Mouse (Mus musculus) cerebellum, postnatal 10 days (tissue): ENCODE data around the gene Scn2b.

Source experiments
- DNase-seq, 2 experiments: peaks; one replicate each; pipeline ENCODE4 v3.0.0; 2021; ENCODE audit warnings: mixed read lengths in 2 of 2

Scn2b gene

GRCm38 (mm10) chr9:45117741-45118431, at the start of gene Scn2b:
TSS of gene Scn2b (plus strand) at chr9:45117782.
- peak; percentile 55 to 71 for DNase-seq

- DNase-seq = no peak
These were observed 45.8 kb upstream of the Scn2b start for GRCm38 (mm10) chr9:45071800-45072199.

- DNase-seq = no peak
These were observed 39.7 kb upstream of the Scn2b start for GRCm38 (mm10) chr9:45077859-45078258.

GRCm38 (mm10) chr9:45079011-45079410, 38.6 kb upstream of the Scn2b start, which contains the start of gene Jaml:
TSS of gene Jaml (plus strand) at chr9:45079183.
- DNase-seq = no peak

GRCm38 (mm10) chr9:45083132-45083531, 34.5 kb upstream of the Scn2b start:
- DNase-seq = no peak

- DNase-seq = no peak
These were observed 33.0 kb upstream of the Scn2b start for GRCm38 (mm10) chr9:45084556-45084955.

GRCm38 (mm10) chr9:45085741-45086690, 31.6 kb upstream of the Scn2b start:
- DNase-seq = peak; percentile 77 to 79

GRCm38 (mm10) chr9:45088040-45088439, 29.5 kb upstream of the Scn2b start:
- no peak for DNase-seq

GRCm38 (mm10) chr9:45090811-45091210, 26.8 kb upstream of the Scn2b start:
- DNase-seq = no peak

GRCm38 (mm10) chr9:45092641-45093040, 24.9 kb upstream of the Scn2b start:
- DNase-seq = no peak

GRCm38 (mm10) chr9:45095149-45095937, 22.2 kb upstream of the Scn2b start:
- DNase-seq = no peak

- DNase-seq = no peak
These were observed 19.7 kb upstream of the Scn2b start for GRCm38 (mm10) chr9:45097877-45098276.

GRCm38 (mm10) chr9:45098426-45098825, 19.2 kb upstream of the Scn2b start:
- no peak for DNase-seq

- no peak for DNase-seq
These were observed 15.1 kb upstream of the Scn2b start for GRCm38 (mm10) chr9:45102528-45102927.

- no peak for DNase-seq
These were observed 14.2 kb upstream of the Scn2b start for GRCm38 (mm10) chr9:45103211-45103979.

- DNase-seq = no peak
These were observed 11.8 kb upstream of the Scn2b start for GRCm38 (mm10) chr9:45105596-45106374.

GRCm38 (mm10) chr9:45115706-45116105, 1.9 kb upstream of the Scn2b start:
- DNase-seq = peak; percentile 82 to 84

GRCm38 (mm10) chr9:45116819-45117218, 763 bp upstream of the Scn2b start:
- no peak for DNase-seq

- DNase-seq = peak; percentile 85 to 86
These were observed 970 bp downstream of the Scn2b start for GRCm38 (mm10) chr9:45118552-45118951.

GRCm38 (mm10) chr9:45119316-45119953, 1.9 kb downstream of the Scn2b start:
- DNase-seq = peak in 1 of 2 experiments; percentile 32
